Mouse (Mus musculus): Measurements from ENCODE around the gene 1700013G24Rik. TPM values are rescaled to one million over a fixed set of nuclear protein-coding genes. Genes with fewer than 3 reads are reported as not detected.

The 1700013G24Rik gene
- polyA plus RNA-seq, 1 experiment from 2014 or later: not detected

- ATAC-seq (replicated peaks; ENCODE audit: insufficient number of reproducible peaks, insufficient read depth, low FRiP score, low read depth): no peak
- H3K4me1 ChIP-seq (replicated peaks): no peaks in the 10 kb centered on the region; the same call in 1 of the 2 replicates
- no peak overlapping the region for H3K27ac ChIP-seq
- WGBS: 81% methylated on average over 4 of the region's 4 CpGs
- H3K9me3 ChIP-seq (replicated peaks): no peaks in the 10 kb centered on the region
- H3K4me2 ChIP-seq: no peak overlapping the region
- no peaks in the 10 kb centered on the region for H3K27me3 ChIP-seq
- H3K4me3 ChIP-seq: no peak overlapping the region
- no peak overlapping the region for H3K9ac ChIP-seq
- H3K36me3 ChIP-seq: no peaks in the 10 kb centered on the region
Observed at GRCm38 (mm10) chr4:137441332-137441731, 11.8 kb upstream of the 1700013G24Rik start.

GRCm38 (mm10) chr4:137443625-137444024 is 9.5 kb upstream of the 1700013G24Rik start:
- H3K4me2 ChIP-seq: no peak overlapping the region
- H3K9ac ChIP-seq: no peak overlapping the region
- ATAC-seq (replicated peaks; ENCODE audit: insufficient number of reproducible peaks, insufficient read depth, low FRiP score, low read depth): no peak
- 27% methylated on average over 5 of the region's 5 CpGs for WGBS
- H3K9me3 ChIP-seq (replicated peaks): no peaks in the 10 kb centered on the region
- H3K27me3 ChIP-seq: no peaks in the 10 kb centered on the region
- H3K27ac ChIP-seq: no peak overlapping the region
- H3K4me3 ChIP-seq: no peak overlapping the region
- H3K4me1 ChIP-seq (replicated peaks): peaks cover 10% of the 10 kb centered on the region
- no peaks in the 10 kb centered on the region for H3K36me3 ChIP-seq

GRCm38 (mm10) chr4:137445881-137446280 is 7.2 kb upstream of the 1700013G24Rik start:
- Histone ChIP-seq H3K9ac (no peak overlapping the region), H3K27ac (no peak overlapping the region), H3K27me3 (no peaks in the 10 kb centered on the region), H3K4me3 (no peak overlapping the region), H3K36me3 (no peaks in the 10 kb centered on the region), H3K4me2 (no peak overlapping the region), H3K9me3 (replicated peaks) (no peaks in the 10 kb centered on the region), H3K4me1 (replicated peaks) (peaks cover 22% of the 10 kb centered on the region)
- no peak for ATAC-seq (replicated peaks; ENCODE audit: insufficient number of reproducible peaks, insufficient read depth, low FRiP score, low read depth)
- 86% methylated on average over 4 of the region's 4 CpGs for WGBS

DNA sequence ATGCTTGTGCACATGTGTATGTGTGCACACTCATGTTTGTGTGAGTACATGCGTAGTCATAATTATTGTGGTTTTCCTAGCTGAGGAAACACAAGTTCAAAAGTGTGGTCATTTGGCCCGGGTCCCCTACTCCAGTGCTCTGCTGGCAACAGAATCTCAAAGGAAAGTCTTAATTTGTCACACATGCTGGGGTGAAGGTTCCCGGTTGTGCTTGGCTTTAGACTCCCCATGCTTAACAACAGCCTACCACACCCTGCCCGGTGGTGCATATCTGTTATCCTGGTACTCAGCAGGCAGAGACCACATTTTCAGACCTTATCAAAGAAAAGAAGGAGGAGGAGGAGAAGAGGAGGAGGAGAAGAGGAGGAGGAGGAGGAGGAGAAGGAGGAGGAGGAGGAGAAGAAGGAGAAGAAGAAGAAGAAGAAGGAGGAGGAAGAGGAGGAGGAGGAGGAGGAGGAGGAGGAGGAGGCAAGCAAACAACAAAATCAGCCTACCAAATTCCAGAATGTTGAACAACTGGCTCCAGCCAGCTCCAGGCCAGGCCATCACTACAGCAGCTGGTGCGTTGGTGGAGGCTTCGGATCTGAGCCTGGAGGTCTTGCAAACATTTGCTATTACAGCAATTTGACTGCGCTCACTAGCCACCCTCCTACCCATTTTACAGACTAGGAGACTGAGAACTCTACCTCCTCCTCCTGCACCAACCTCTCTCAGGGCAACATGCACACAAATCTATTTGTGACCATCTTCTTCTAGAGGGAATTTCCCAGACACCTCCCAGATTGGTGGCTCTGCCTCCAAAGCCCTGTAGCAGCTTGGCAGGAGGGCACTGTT is 5.5 kb upstream of the 1700013G24Rik start:
- H3K27ac ChIP-seq: peak overlapping the region; percentile 76
- H3K9ac ChIP-seq: no peak overlapping the region
- peak overlapping the region; percentile 16 for H3K4me2 ChIP-seq
- H3K4me3 ChIP-seq: no peak overlapping the region
- H3K36me3 ChIP-seq: no peaks in the 10 kb centered on the region
- H3K27me3 ChIP-seq: no peaks in the 10 kb centered on the region
- H3K4me1 ChIP-seq (replicated peaks): peaks cover 22% of the 10 kb centered on the region
- WGBS: 50% methylated on average over 7 of the region's 7 CpGs
- no peak for ATAC-seq (replicated peaks; ENCODE audit: insufficient number of reproducible peaks, insufficient read depth, low FRiP score, low read depth)
- H3K9me3 ChIP-seq (replicated peaks): no peaks in the 10 kb centered on the region

DNA sequence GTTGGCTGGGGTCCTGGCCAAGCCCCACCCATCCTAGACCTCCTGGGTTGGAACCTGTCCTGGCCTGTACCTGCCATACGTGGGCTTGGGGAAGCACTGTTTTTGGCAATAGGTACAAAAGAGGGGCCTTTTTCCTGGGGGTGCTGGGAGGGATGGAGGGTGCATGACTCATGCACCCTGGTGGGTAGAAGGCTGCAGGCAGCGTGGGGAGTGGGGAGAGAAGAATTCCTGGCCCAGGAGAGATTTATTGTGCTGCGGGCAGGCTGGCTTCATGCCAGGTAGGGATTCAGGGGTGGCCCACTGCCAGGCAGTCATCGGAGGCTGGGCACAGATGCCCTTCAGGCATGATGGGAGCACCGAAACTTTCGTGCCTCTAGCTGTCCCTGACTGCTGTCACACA is 4.9 kb upstream of the 1700013G24Rik start:
- Histone ChIP-seq H3K4me3 (no peak overlapping the region), H3K27ac (peak overlapping the region; percentile 76), H3K9ac (0 out of 2 replicates have a peak overlapping the region, but pooled peaks have one; percentile 14), H3K36me3 (no peaks in the 10 kb centered on the region), H3K27me3 (no peaks in the 10 kb centered on the region), H3K4me2 (peak overlapping the region; percentile 16), H3K9me3 (replicated peaks) (no peaks in the 10 kb centered on the region), H3K4me1 (replicated peaks) (peaks cover 22% of the 10 kb centered on the region)
- 19% methylated on average over 6 of the region's 6 CpGs for WGBS
- peak; percentile 65 for ATAC-seq (replicated peaks; ENCODE audit: insufficient number of reproducible peaks, insufficient read depth, low FRiP score, low read depth)

DNA sequence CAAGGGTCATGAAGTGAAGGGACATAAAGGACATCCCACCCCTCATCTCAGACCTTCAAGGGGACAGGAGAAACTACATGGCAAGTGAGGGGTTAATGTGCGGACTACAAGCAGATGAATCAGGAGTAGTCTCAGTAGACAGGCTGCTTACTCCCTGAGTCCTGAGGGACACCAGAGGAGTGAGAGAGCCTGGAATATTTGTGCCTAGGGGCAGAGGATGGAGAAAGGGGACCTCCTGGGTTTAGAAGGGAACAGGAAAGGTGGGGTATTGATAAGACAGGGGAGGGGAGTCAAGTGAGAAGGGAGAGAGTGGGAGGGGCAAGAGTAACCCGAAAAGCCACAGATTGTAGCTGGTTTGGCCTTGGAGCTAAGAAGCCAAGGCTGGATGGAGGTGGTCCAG is 4.4 kb upstream of the 1700013G24Rik start:
- 29% methylated on average over 2 of the region's 2 CpGs for WGBS
- H3K36me3 ChIP-seq: no peaks in the 10 kb centered on the region
- H3K4me2 ChIP-seq: peak overlapping the region; percentile 16
- H3K27me3 ChIP-seq: no peaks in the 10 kb centered on the region
- H3K9me3 ChIP-seq (replicated peaks): no peaks in the 10 kb centered on the region
- H3K9ac ChIP-seq: 0 out of 2 replicates have a peak overlapping the region, but pooled peaks have one; percentile 14
- H3K27ac ChIP-seq: peak overlapping the region; percentile 76
- no peak overlapping the region for H3K4me3 ChIP-seq
- peaks cover 26% of the 10 kb centered on the region for H3K4me1 ChIP-seq (replicated peaks)
- ATAC-seq (replicated peaks; ENCODE audit: insufficient number of reproducible peaks, insufficient read depth, low FRiP score, low read depth): no peak

DNA sequence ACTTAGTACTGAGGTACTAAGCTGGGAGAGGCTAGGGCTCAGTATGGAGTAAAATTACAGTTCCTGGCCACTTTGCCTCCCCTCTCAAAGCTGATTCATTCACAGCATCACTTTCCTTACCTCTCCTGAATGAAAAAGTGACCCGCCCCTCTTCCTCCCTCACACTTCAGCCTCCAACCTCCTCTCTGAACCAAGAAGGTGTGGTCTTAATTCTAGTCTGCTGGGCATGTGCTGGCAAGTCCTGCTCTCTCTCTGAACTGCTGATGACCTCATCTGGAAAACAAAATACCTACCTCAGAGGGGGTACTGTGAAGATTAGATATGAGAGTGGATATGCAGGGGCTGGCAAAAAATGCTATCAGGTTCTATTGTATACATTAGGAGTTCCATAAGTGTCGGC is 4.0 kb upstream of the 1700013G24Rik start:
- WGBS: 37% methylated on average over 2 of the region's 2 CpGs
- no peak for ATAC-seq (replicated peaks; ENCODE audit: insufficient number of reproducible peaks, insufficient read depth, low FRiP score, low read depth)

DNA sequence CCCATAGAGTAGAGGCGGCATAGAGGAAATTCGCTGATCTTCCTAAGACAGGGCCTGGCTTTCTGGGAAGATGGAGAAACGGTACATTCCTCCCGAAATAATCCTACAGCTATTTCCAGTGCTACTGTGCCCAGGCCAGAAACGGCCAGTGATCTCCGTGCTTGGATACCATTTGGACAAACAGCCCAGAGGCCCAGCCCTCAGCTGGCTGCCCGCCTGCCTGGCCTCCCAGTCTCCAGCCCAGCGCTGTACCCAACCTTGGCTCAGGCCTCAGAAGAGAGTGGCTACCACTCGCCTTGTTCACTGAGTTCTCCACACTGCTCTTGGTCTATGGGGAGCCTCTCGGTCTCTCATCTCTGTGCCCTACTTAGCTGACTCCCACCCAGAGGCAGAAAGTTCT is 3.4 kb upstream of the 1700013G24Rik start:
- H3K27ac ChIP-seq: peak overlapping the region; percentile 76
- 0 out of 2 replicates have a peak, but pooled peaks have one; percentile 20 for ATAC-seq (replicated peaks; ENCODE audit: insufficient number of reproducible peaks, insufficient read depth, low FRiP score, low read depth)

More for the DNA sequence above, 4.0 kb upstream of the 1700013G24Rik start:
- H3K9ac ChIP-seq: no peak overlapping the region
- H3K27ac ChIP-seq: peak overlapping the region; percentile 76
- H3K36me3 ChIP-seq: no peaks in the 10 kb centered on the region
- no peaks in the 10 kb centered on the region for H3K27me3 ChIP-seq
- peaks cover 30% of the 10 kb centered on the region for H3K4me1 ChIP-seq (replicated peaks)
- H3K9me3 ChIP-seq (replicated peaks): no peaks in the 10 kb centered on the region
- no peak overlapping the region for H3K4me3 ChIP-seq
- no peak overlapping the region for H3K4me2 ChIP-seq

DNA sequence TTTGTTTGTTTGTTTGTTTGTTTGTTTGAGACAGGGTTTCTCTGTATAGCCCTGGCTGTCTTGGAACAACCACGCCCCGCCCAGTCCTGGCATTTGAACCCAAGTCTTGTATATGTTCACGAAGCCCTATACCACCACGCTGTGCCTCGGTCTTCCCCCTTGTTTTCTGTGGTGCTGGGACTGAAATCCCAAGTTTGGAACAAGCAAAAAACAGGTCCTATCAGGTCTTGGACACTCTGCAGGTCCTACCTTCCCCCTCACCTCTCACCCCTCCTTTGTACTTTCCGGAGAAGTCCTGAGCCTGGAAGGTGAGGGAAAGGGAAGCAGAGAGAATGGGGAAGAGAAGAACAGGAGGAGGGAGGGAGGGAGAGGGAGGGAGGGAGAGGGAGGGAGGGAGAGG is 894 bp upstream of the 1700013G24Rik start:
- H3K27ac ChIP-seq: no peak overlapping the region
- ATAC-seq (replicated peaks; ENCODE audit: insufficient number of reproducible peaks, insufficient read depth, low FRiP score, low read depth): no peak
- peaks cover 35% of the 10 kb centered on the region for H3K4me1 ChIP-seq (replicated peaks)
- H3K36me3 ChIP-seq: no peaks in the 10 kb centered on the region
- 89% methylated on average over 6 of the region's 6 CpGs for WGBS
- H3K9me3 ChIP-seq (replicated peaks): no peaks in the 10 kb centered on the region
- no peak overlapping the region for H3K4me3 ChIP-seq
- no peak overlapping the region for H3K4me2 ChIP-seq
- H3K9ac ChIP-seq: no peak overlapping the region
- no peaks in the 10 kb centered on the region for H3K27me3 ChIP-seq

More for the DNA sequence above, 3.4 kb upstream of the 1700013G24Rik start:
- Histone ChIP-seq H3K4me3 (no peak overlapping the region), H3K27me3 (no peaks in the 10 kb centered on the region), H3K9ac (no peak overlapping the region), H3K36me3 (no peaks in the 10 kb centered on the region), H3K4me2 (no peak overlapping the region), H3K4me1 (replicated peaks) (peaks cover 30% of the 10 kb centered on the region), H3K9me3 (replicated peaks) (no peaks in the 10 kb centered on the region)
- WGBS: 67% methylated on average over 10 of the region's 10 CpGs

GRCm38 (mm10) chr4:137454582-137454981 is 1.5 kb downstream of the 1700013G24Rik start:
- no peak for ATAC-seq (replicated peaks; ENCODE audit: insufficient number of reproducible peaks, insufficient read depth, low FRiP score, low read depth)
- WGBS: 83% methylated on average over 14 of the region's 14 CpGs
- Histone ChIP-seq H3K27me3 (no peaks in the 10 kb centered on the region), H3K9me3 (replicated peaks) (no peaks in the 10 kb centered on the region), H3K4me1 (replicated peaks) (peaks cover 20% of the 10 kb centered on the region; the same call in 1 of the 2 replicates), H3K4me2 (no peak overlapping the region), H3K9ac (no peak overlapping the region), H3K36me3 (no peaks in the 10 kb centered on the region), H3K4me3 (no peak overlapping the region), H3K27ac (no peak overlapping the region)

DNA sequence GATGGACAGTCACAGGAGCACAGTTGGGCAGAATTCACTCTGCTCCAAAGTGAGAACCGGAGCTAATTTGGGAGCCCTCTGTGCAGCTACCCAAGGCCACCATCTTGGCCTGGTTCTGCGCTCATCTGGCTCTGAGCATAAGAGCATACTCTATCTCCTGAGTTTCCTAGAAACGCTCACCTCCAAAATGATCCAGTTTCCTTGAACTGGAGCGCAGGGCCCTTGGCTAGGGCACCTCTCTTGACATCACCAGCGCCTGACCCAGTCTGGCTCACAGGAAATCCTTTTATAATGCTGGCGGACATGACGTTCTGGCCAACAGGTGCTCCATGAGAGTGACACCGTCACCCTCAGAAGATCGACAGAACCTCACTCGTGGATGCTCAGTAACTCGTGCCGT is 3.5 kb downstream of the 1700013G24Rik start:
- peaks cover 20% of the 10 kb centered on the region for H3K4me1 ChIP-seq (replicated peaks)
- H3K27ac ChIP-seq: no peak overlapping the region
- H3K9ac ChIP-seq: no peak overlapping the region
- no peak overlapping the region for H3K4me3 ChIP-seq
- ATAC-seq (replicated peaks; ENCODE audit: insufficient number of reproducible peaks, insufficient read depth, low FRiP score, low read depth): no peak
- H3K36me3 ChIP-seq: no peaks in the 10 kb centered on the region
- WGBS: 83% methylated on average over 12 of the region's 12 CpGs
- no peaks in the 10 kb centered on the region for H3K9me3 ChIP-seq (replicated peaks)
- no peaks in the 10 kb centered on the region for H3K27me3 ChIP-seq
- H3K4me2 ChIP-seq: no peak overlapping the region

DNA sequence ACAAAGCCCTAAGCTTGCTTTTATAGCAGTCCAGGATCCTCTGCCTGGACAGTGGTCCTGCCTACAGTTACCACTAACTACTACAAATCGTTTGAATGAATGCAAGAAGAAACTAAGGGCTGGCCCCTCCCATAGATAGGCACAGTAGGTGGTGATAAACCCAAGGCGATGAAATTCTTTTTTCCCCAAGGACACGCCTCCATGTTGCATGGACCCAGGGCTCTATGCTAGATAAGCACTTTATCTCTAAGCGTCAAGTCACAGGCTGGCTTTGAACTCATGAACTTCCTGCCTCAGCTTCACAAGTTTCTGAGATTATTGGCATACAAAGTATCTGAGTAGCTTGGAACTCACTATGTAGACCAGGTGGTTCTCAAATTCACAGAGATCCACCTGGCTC is 4.2 kb downstream of the 1700013G24Rik start:
- peaks cover 22% of the 10 kb centered on the region for H3K4me1 ChIP-seq (replicated peaks)
- 30% methylated on average over 4 of the region's 4 CpGs for WGBS

More for the DNA sequence above, 4.2 kb downstream of the 1700013G24Rik start:
- Histone ChIP-seq H3K4me3 (no peak overlapping the region), H3K4me2 (no peak overlapping the region), H3K36me3 (no peaks in the 10 kb centered on the region), H3K27me3 (no peaks in the 10 kb centered on the region), H3K27ac (no peak overlapping the region), H3K9me3 (replicated peaks) (no peaks in the 10 kb centered on the region), H3K9ac (no peak overlapping the region)
- no peak for ATAC-seq (replicated peaks; ENCODE audit: insufficient number of reproducible peaks, insufficient read depth, low FRiP score, low read depth)
